Mouse (Mus musculus): ENCODE data around the gene Gm45062. TPM values are rescaled to one million over a fixed set of nuclear protein-coding genes. Genes with fewer than 3 reads are reported as not detected.
"Not testable (repeated sequence)": the region's sequence is repeated elsewhere in the genome, so short reads cannot be mapped to it uniquely, and the experiment has no call there.

The Gm45062 gene
- total RNA-seq, 2 experiments from 2014 or later = 0.79 to 2.5 TPM

GRCm38 (mm10) chr6:8508883-8509536, 249.8 kb downstream of the Gm45062 start:
- peak; percentile 99 to 100 for DNase-seq

DNA sequence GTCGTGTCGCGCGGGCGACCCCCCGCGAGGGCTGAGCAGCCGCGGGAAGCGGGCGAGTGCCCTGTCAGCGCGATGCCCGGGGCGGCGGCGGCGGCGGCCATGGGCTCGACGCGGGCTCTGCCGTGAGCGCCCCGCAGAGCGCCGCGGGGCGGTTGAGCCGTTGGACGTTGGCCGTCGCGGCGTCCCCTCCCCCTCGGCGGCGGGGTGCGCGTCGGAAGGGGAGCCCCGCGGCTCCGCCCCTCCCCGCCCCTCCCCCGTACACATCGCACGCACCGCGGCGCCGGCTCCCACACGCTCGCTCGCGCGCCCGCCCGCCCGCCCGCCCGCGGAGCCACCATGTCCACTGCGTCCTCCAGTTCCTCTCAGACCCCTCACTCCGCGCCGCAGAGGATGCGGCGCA, 250.3 kb downstream of the Gm45062 start, which contains the start of gene Glcci1:
TSS of gene Glcci1 (plus strand) at position 50 of the 400 bp plus-strand sequence.
- DNase-seq = peak; percentile 79 to 91

GRCm38 (mm10) chr6:8509961-8510863, 251.0 kb downstream of the Gm45062 start:
- DNase-seq = peak; percentile 33 to 52

DNA sequence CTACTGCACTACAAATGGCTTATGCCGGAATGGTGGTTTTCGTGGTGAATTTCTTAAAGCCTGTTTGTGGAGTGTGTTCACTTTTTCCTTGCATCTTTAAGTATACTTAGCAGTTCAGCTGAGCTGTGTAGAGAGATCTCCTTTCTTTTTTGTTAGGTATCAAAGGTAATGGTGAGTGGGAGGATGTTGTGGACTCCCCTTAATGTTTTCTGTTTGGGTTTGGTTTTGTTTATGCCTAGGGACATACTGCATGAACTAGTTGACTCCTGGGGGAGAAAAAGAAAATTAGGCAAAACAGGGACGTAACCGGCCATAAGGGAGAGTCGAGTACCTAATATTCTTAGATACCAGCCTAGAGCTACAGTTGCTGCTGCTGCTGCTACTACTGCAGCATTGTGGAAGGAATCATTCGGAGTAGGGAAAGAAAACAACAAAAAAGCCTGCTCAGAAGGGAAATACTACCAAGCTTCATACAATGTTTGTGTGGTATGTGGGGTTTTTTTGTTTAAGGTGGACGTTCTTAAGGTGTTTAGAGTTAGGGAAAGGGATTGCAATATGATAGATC, 251.7 kb downstream of the Gm45062 start:
- DNase-seq = no peak

GRCm38 (mm10) chr6:8511447-8511846, 252.2 kb downstream of the Gm45062 start:
- DNase-seq = no peak

DNA sequence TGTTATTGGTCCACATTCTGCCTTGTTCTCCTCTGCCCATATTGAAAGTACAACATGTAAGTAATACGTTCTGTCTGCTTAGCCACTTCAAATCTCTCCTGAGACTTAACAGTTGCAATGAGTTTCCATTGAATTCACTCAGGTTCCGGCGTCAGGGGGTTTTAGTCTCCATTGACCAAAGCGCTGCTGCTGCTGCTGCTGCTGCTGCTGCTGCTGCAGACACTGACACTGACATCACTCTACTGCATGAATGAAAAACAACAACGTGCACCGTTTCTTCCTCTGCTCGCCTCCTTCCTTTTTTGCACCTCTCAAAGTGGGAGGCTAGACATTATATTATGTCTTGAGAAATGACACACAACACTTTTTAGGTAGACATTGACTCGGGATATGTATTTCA, 253.2 kb downstream of the Gm45062 start:
- no peak for DNase-seq

GRCm38 (mm10) chr6:8519687-8520086, 260.4 kb downstream of the Gm45062 start:
- DNase-seq = no peak

GRCm38 (mm10) chr6:8521231-8521630, 262.0 kb downstream of the Gm45062 start:
- DNase-seq = no peak

- DNase-seq = no peak
These were observed 265.5 kb downstream of the Gm45062 start for GRCm38 (mm10) chr6:8524717-8525116.

- no peak for DNase-seq
These were observed 272.0 kb downstream of the Gm45062 start for GRCm38 (mm10) chr6:8531104-8531894.

- no peak for DNase-seq
These were observed 277.7 kb downstream of the Gm45062 start for GRCm38 (mm10) chr6:8536944-8537343.

DNA sequence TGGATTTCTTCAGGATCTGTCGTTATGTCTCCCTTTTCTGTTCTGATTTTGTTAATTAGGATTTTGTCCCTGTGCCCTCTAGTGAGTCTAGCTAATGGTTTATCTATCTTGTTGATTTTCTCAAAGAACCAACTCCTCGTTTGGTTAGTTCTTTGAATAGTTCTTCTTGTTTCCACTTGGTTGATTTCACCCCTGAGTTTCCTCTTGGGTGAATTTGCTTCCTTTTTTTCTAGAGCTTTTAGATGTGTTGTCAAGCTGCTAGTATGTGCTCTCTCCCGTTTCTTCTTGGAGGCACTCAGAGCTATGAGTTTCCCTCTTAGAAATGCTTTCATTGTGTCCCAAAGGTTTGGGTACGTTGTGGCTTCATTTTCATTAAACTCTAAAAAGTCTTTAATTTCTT, 282.3 kb downstream of the Gm45062 start:
- DNase-seq = not testable (repeated sequence)

DNA sequence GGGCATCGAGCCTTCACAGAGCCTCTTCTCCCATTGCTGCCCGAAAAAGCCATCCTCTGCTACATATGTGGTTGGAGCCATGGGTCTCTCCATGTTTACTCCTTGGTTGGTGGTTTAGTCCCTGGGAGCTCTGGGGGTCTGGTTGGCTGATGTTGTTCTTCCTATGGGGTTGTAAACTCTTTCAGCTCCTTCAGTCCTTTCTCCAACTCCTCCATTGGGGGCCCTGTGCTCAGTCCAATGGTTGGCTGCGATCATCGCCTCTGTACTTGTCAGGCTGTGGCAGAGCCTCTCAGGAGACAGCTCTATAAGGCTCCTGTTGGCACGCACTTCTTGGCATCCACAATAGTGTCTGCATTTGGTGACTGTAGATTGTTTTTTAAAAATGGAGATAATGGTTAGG, 285.6 kb downstream of the Gm45062 start:
- DNase-seq = no peak

GRCm38 (mm10) chr6:8545780-8546179, 286.5 kb downstream of the Gm45062 start:
- no peak for DNase-seq

- no peak for DNase-seq
These were observed 291.9 kb downstream of the Gm45062 start for GRCm38 (mm10) chr6:8551155-8551554.

GRCm38 (mm10) chr6:8556849-8557571, 297.8 kb downstream of the Gm45062 start:
- DNase-seq = no peak

GRCm38 (mm10) chr6:8560682-8561081, 301.4 kb downstream of the Gm45062 start:
- DNase-seq = no peak

DNA sequence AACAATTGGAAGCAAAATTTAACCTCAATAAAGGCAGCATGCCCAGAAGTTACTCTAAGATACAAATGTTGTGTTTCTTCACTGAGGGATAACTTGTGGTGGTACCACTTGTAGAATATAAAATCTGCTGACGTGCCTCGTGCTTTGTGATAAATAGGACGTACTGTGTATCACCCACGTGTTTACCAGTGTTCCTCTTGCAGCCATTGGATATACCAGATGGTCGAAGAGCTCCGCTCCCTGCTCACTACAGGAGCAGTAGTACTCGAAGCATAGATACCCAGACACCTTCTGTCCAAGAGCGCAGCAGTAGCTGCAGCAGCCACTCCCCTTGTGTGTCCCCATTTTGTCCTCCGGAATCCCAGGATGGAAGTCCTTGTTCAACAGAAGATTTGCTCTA, 323.1 kb downstream of the Gm45062 start:
- DNase-seq = no peak

GRCm38 (mm10) chr6:8583892-8584291, 324.6 kb downstream of the Gm45062 start:
- no peak for DNase-seq

DNA sequence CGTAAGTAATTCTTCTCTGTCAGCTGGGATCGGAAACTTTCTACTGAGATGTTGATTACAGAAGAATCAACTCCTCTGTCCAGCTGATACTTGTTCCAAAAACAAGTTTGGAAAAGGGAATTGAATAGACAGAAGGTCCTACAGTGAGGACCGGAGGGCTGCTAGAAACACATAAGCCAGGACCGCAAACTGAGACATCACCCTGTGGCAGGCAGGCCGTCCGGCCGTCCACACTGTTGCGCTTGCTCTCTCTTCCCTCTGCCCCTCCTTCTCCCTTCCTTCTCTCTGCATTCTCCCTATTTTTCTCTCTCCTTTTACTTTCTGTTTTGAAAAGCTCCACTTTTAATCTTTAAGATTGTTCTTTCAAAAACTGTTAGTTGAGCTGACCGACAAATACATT, 332.4 kb downstream of the Gm45062 start:
- DNase-seq = peak in 1 of 2 experiments; percentile 5

- no peak for DNase-seq
These were observed 358.1 kb downstream of the Gm45062 start for GRCm38 (mm10) chr6:8617369-8617768.
